Mouse (Mus musculus): ENCODE results near the gene 9430097D07Rik.

DNA sequence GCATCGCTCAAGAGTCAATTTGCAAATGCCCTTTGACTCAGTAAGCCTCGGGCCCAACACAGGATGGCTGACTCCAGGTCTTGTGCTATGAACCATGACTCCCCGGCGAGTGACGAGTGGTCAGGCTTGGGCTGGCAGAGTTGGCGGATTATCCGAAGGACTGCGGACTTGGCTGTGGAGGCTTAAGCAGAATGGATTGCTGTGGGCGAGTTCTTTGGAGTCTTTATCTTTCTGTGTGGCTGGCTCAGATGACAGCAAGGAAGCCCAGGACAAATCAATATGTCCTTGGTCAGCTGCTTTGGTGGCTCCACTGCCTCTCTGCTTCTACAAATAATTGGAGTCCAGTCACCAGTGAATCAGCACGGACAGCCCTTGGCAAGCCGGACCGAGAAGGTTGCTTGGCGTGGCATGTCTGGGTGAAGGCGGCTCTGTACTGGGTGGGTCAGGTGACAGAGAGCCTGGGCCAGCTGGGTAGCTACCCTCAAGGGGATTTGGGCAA is 48.0 kb downstream of the 9430097D07Rik start:
- TF ChIP-seq POLR2A (IDR thresholded peaks at IDR 0.05; ENCODE audit: low read depth, low read length) (no peak), CTCF (IDR thresholded peaks at IDR 0.05; ENCODE audit: extremely low read depth, insufficient read depth, insufficient read length, insufficient replicate concordance) (no peak)

Data from spleen, adult 2 months (tissue).